Mouse (Mus musculus) neural tube, embryonic 13.5 days (tissue): ENCODE data around the gene Glb1l3. TPM values are rescaled to one million over a fixed set of nuclear protein-coding genes. Genes with fewer than 3 reads are reported as not detected.

ENCODE experiments used
- ATAC-seq: fragments of 200-750 bp; cut with Nextera tagmentation; 2 replicates; pipeline ENCODE4 v1.8.0; 2017; ENCODE audit warnings: low read depth, mild to moderate bottlenecking, moderate TSS enrichment, moderate library complexity
- H3K27ac ChIP-seq: fragments of 300-500 bp; sonication (generic); replicated peaks from 2 replicates; pipeline ENCODE4 v1.5.1; 2015; ENCODE audit warnings: moderate library complexity, mild to moderate bottlenecking, inconsistent platforms
- H3K27me3 ChIP-seq: fragments of 300-500 bp; sonication (generic); 2 replicates; pipeline ENCODE4 v1.6.1; 2015; ENCODE audit warnings: mild to moderate bottlenecking, inconsistent platforms
- H3K36me3 ChIP-seq: fragments of 300-500 bp; sonication (generic); 2 replicates; pipeline ENCODE4 v1.6.1; 2015; ENCODE audit warnings: mild to moderate bottlenecking, inconsistent platforms
- H3K4me1 ChIP-seq: fragments of 300-500 bp; sonication (generic); replicated peaks from 2 replicates; pipeline ENCODE4 v1.6.1; 2015; ENCODE audit warnings: inconsistent platforms
- H3K4me2 ChIP-seq: fragments of 300-500 bp; sonication (generic); 2 replicates; pipeline ENCODE4 v1.6.1; 2015; ENCODE audit warnings: inconsistent platforms, mild to moderate bottlenecking, moderate library complexity
- H3K4me3 ChIP-seq: fragments of 300-500 bp; sonication (generic); 2 replicates; pipeline ENCODE4 v1.5.1; 2015; ENCODE audit warnings: mild to moderate bottlenecking, inconsistent platforms
- H3K9ac ChIP-seq: fragments of 300-500 bp; sonication (generic); 2 replicates; pipeline ENCODE4 v1.6.1; 2015; ENCODE audit warnings: moderate library complexity, mild to moderate bottlenecking, inconsistent platforms
- H3K9me3 ChIP-seq: fragments of 300-500 bp; sonication (generic); 2 replicates; pipeline ENCODE4 v1.6.1; 2016; ENCODE audit warnings: inconsistent platforms
- WGBS: fragments of 180-500 bp; shearing (Covaris S2); methylation state at CpG from one replicate; pipeline ENCODE4 v1.1.7; 2015; 5-methylcytosine and 5-hydroxymethylcytosine counted together
- polyA plus RNA-seq: library from polyadenylated mRNA; unstranded; fragments of >200 nt; fragmentation: Nextera tagmentation; extraction: Ambion mirVana; gene quantifications from 2 replicates; pipeline ENCODE4 v1.2.1, GENCODE M21; 2015

The Glb1l3 gene
- polyA plus RNA-seq, 1 experiment from 2014 or later: not detected

DNA sequence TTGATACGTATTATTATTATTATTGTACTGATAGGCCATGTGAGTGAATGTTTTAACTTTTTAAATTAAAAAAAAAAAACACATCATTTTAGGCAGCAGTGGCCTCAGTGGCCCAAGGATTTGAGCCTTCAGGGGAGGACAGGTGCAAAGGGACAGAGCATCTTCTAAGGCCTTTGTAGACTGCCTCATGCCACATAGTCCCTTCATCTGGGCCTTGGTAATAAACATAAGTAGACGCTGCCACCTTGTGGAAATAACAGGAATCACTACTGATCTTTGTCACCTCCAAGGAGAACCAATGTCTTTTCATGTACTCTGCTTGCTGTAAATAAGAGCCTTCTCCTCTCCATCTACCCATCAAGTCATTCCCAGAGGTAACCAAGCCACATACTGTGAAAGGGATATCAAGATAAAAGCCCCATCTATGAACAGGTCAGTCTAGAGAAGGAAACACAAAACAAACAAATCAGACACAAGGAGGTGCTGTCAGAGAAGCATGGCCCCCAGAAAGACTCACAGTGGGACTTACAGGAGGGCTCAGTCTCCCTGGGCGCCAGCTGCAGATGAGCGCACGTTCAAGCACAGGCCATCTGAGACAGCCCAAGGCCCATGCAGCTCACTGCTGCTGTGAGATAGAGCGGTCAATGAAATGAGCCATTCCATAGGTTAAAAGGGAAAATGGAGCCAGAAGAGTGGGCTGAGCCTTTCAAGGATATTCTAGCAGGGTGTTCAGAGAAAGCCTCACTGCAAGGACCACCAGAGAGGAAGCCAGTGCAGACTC, 84.4 kb downstream of the Glb1l3 start:
- Histone ChIP-seq H3K36me3 (no peaks in the 10 kb centered on the region), H3K27me3 (no peaks in the 10 kb centered on the region)

DNA sequence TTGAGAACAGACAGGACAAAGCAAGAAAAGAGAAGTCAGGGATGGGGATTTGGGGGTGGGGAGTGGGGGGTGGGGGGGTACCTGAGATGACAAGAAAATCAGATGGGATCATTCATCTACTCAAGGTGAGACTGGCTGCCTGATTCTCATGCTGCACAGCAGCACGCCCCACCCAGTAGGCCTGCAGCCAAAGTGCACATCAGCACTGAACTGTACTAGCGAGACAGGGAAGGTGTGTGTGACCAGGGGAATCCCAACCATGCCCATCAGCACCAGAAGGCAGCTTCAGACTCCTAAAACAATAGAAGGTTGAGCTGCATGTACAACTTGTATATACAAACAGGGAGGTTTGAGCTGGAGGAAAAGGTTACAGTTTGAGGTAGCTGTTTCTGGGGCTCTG, 85.0 kb downstream of the Glb1l3 start:
- Histone ChIP-seq H3K4me2 (no peak overlapping the region), H3K36me3 (no peaks in the 10 kb centered on the region), H3K9me3 (no peaks in the 10 kb centered on the region), H3K4me1 (no peaks in the 10 kb centered on the region), H3K27me3 (no peaks in the 10 kb centered on the region), H3K27ac (no peak overlapping the region), H3K4me3 (no peak overlapping the region), H3K9ac (no peak overlapping the region)
- ATAC-seq: no peak; the same call in 1 of the 2 replicates
- WGBS: 100% methylated on average over 2 of the region's 2 CpGs

More for the DNA sequence above, 84.4 kb downstream of the Glb1l3 start:
- Histone ChIP-seq H3K9me3 (no peaks in the 10 kb centered on the region), H3K4me3 (no peak overlapping the region), H3K4me1 (no peaks in the 10 kb centered on the region), H3K9ac (no peak overlapping the region), H3K27ac (no peak overlapping the region), H3K4me2 (no peak overlapping the region)
- WGBS: 67% methylated on average over 6 of the region's 6 CpGs
- peak; percentile 71 for ATAC-seq

DNA sequence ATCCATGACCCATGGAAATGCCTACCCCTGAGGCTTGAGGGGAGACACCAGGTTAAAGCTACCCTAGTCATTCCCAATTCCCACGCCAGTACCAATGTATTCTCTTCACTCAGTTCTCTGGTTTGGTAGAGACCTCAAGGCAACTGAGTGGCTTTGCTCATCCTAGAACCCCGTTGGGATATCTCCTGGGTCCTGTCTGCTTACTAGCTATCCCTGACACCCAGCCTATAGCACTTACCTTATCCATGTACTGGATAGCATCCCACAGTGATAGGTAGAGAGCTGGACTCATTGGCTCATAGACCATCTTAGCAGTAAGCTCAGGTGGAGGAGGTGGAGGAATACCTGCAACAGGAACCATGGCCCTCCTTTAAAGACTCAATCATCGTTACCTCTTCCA, 92.5 kb downstream of the Glb1l3 start:
- H3K9me3 ChIP-seq: no peaks in the 10 kb centered on the region
- H3K4me1 ChIP-seq: no peaks in the 10 kb centered on the region
- no peaks in the 10 kb centered on the region for H3K27me3 ChIP-seq
- no peak for ATAC-seq
- no peak overlapping the region for H3K9ac ChIP-seq
- H3K4me2 ChIP-seq: no peak overlapping the region
- H3K4me3 ChIP-seq: no peak overlapping the region
- H3K36me3 ChIP-seq: peaks cover 25% of the 10 kb centered on the region
- WGBS: 88% methylated on average over 3 of the region's 3 CpGs
- no peak overlapping the region for H3K27ac ChIP-seq

Other genes starting within 250 kb of the Glb1l3 start
- gene B3gat1, start 127.2 kb downstream of the Glb1l3 start, polyA plus RNA-seq: 29.6 and 31.6 TPM in 2 replicates
- 1.7 and 1.8 TPM in 2 replicates for gene Glb1l2, start 54.4 kb downstream of the Glb1l3 start, polyA plus RNA-seq
- not detected in 2 replicates for gene Gm1110, start 62.2 kb upstream of the Glb1l3 start, polyA plus RNA-seq
- gene Acad8, start 138.7 kb upstream of the Glb1l3 start, polyA plus RNA-seq: 30.7 and 34.2 TPM in 2 replicates
- 130 and 136 TPM in 2 replicates for gene Thyn1, start 138.8 kb upstream of the Glb1l3 start, polyA plus RNA-seq
- 73.1 and 81.1 TPM in 2 replicates for gene Vps26b, start 169.2 kb upstream of the Glb1l3 start, polyA plus RNA-seq
- gene Ncapd3, start 169.3 kb upstream of the Glb1l3 start, polyA plus RNA-seq: 13.6 and 15.1 TPM in 2 replicates